9 mouse cellular contexts compared by ENCODE assay signal in the genomic region with DNA sequence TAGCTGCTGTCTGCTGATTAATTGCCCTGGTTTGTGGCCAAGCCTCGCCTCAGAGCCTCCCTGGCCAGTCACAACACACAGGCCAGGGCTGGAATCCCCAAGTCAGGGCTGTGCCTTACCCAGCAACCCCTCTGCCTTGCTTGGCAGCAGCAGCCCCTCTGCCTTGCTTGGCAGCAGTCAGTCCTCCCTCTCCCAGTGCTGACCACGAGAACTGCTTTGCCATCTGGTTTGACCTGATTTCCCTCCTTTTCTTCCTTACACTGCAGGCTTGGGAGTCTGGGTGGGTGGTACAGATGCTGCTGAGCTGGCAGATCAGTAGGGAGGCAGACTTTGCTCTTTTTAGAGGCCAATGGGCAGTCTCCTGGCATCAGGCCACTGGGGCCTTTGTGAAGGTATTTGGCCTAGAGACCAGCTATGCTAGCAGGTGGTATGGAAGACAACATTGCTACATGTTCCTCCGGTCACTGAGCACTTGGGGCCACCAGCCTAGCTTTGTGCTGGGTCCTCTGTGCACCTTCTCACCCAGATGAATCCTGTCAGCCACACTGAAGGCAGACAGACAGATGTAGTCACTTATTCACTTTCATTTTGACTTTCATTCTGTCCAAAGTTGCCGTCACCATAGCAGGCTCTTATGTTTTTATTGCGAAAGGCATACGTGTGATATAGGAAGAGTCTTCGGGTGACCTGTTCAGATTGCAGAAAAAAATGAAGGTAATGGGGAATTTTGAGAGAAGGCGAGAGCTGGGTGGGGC.
DNase-seq lines count a peak whose midpoint lies in the region; ATAC-seq lines count a peak whose summit lies in the region.
"Had no signal": no experiment of that assay in that cellular context is flagged by ENCODE, and none has a peak within 500 bp of the region (broad histone marks: within the 10 kb centered on the region; RNA-seq: fewer than 3 reads in every experiment).

No protein-coding gene starts in this region.

- peaks cover 12% of the 10 kb centered on the region; the same call in 1 of the 2 replicates for H3K4me1 ChIP-seq in limb, embryonic 15.5 days
- H3K4me1 ChIP-seq in limb, embryonic 10.5 days, result peaks cover 19% of the 10 kb centered on the region
- peaks cover 86% of the 10 kb centered on the region for H3K4me1 ChIP-seq in liver, embryonic 15.5 days (replicated peaks)

- no peaks in the 10 kb centered on the region for H3K9me3 ChIP-seq in limb, embryonic 15.5 days
- no peaks in the 10 kb centered on the region for H3K9me3 ChIP-seq in limb, embryonic 10.5 days (replicated peaks)
- H3K9me3 ChIP-seq in liver, embryonic 15.5 days (replicated peaks), result no peaks in the 10 kb centered on the region
- H3K9me3 ChIP-seq: heart, embryonic 15.5 days had no signal

- H3K27ac ChIP-seq in limb, embryonic 15.5 days, result peak overlapping the region; percentile 35; the same call in 1 of the 2 replicates
- H3K27ac ChIP-seq in limb, embryonic 10.5 days, result no peak overlapping the region
- peak overlapping the region; percentile 85 for H3K27ac ChIP-seq in liver, embryonic 15.5 days (replicated peaks)
- H3K27ac ChIP-seq: heart, embryonic 15.5 days had no signal

- no peaks in the 10 kb centered on the region for H3K27me3 ChIP-seq in limb, embryonic 15.5 days
- H3K27me3 ChIP-seq in limb, embryonic 10.5 days (ENCODE audit: low read depth, poor library complexity, severe bottlenecking), result no peaks in the 10 kb centered on the region
- no peaks in the 10 kb centered on the region for H3K27me3 ChIP-seq in liver, embryonic 15.5 days
- H3K27me3 ChIP-seq: heart, embryonic 15.5 days had no signal

- no peaks in the 10 kb centered on the region for H3K36me3 ChIP-seq in limb, embryonic 15.5 days
- no peaks in the 10 kb centered on the region for H3K36me3 ChIP-seq in limb, embryonic 10.5 days
- no peaks in the 10 kb centered on the region for H3K36me3 ChIP-seq in liver, embryonic 15.5 days (replicated peaks)
- H3K36me3 ChIP-seq: heart, embryonic 15.5 days had no signal

- no peak for ATAC-seq in limb, embryonic 15.5 days (ENCODE audit: insufficient number of reproducible peaks, low FRiP score, low TSS enrichment, low read depth)
- ATAC-seq in erythroid progenitor cell, adult 5-6 weeks (replicated peaks; ENCODE audit: low FRiP score, poor library complexity, severe bottlenecking), result 0 out of 2 replicates have a peak, but pooled peaks have one; percentile 8
- no peak for ATAC-seq in liver, embryonic 15.5 days (ENCODE audit: insufficient read depth)

- no peak overlapping the region for H3K4me3 ChIP-seq in limb, embryonic 15.5 days
- H3K4me3 ChIP-seq in limb, embryonic 10.5 days, result no peak overlapping the region
- H3K4me3 ChIP-seq in liver, embryonic 15.5 days (replicated peaks), result no peak overlapping the region
- H3K4me3 ChIP-seq: heart, embryonic 15.5 days had no signal

- WGBS in limb, embryonic 15.5 days, result 74% methylated on average over 8 of the region's 8 CpGs
- WGBS in limb, embryonic 10.5 days, result 91% methylated on average over 8 of the region's 8 CpGs
- WGBS in liver, embryonic 15.5 days (ENCODE audit: insufficient replicate concordance), result 68% methylated on average over 8 of the region's 8 CpGs

- DNase-seq in limb, embryonic 10.5 days (ENCODE audit: low spot score), result no peak
- DNase-seq in adrenal gland, postnatal 10 days, result peak; percentile 70
- DNase-seq in kidney, adult 8-10 months, result peak; percentile 95
- peak; percentile 78 to 81 for DNase-seq in right cerebral cortex, postnatal 10 days (ENCODE audit: low spot score in 2 of 2)
- no peak for DNase-seq in urinary bladder, adult 2 months (ENCODE audit: low spot score)

- no peak overlapping the region for H3K9ac ChIP-seq in limb, embryonic 15.5 days
- peak overlapping the region; percentile 6; the same call in 1 of the 2 replicates for H3K9ac ChIP-seq in liver, embryonic 15.5 days
- H3K9ac ChIP-seq: heart, embryonic 15.5 days had no signal

- H3K4me2 ChIP-seq in limb, embryonic 15.5 days, result no peak overlapping the region
- H3K4me2 ChIP-seq in liver, embryonic 15.5 days, result no peak overlapping the region
- H3K4me2 ChIP-seq: heart, embryonic 15.5 days had no signal

Comparison
In these comparisons a context has a peak if more than half of its experiments do, and no peak if none do; other contexts are left out.
1. DNase-seq: peak in adrenal gland, postnatal 10 days (single experiment), kidney, adult 8-10 months (2 of 2) and right cerebral cortex, postnatal 10 days (2 of 2); none in limb, embryonic 10.5 days (single experiment) and urinary bladder, adult 2 months (single experiment).